Mouse (Mus musculus) lung, embryonic 16.5 days (tissue): ENCODE data around the gene Zfp472. TPM values are rescaled to one million over a fixed set of nuclear protein-coding genes. Genes with fewer than 3 reads are reported as not detected.

ENCODE experiments used
- ATAC-seq: fragments of 200-750 bp; cut with Nextera tagmentation; 2 replicates; pipeline ENCODE4 v1.8.0; 2017; ENCODE audit warnings: low read depth, mild to moderate bottlenecking, moderate library complexity
- H3K27ac ChIP-seq: fragments of 300-500 bp; sonication (generic); 2 replicates; pipeline ENCODE4 v1.5.1; 2014; ENCODE audit warnings: mild to moderate bottlenecking, control low read depth, low read length
- H3K27me3 ChIP-seq: fragments of 300-500 bp; sonication (generic); 2 replicates; pipeline ENCODE4 v1.6.1; 2014; ENCODE audit warnings: low read depth, low read length, mixed read lengths; ENCODE audit not compliant: control insufficient read depth, insufficient read depth
- H3K36me3 ChIP-seq: fragments of 300-500 bp; sonication (generic); 2 replicates; pipeline ENCODE4 v1.6.1; 2014; ENCODE audit warnings: low read length; ENCODE audit not compliant: control insufficient read depth, insufficient read depth
- H3K4me1 ChIP-seq: fragments of 300-500 bp; sonication (generic); replicated peaks from 2 replicates; pipeline ENCODE4 v1.6.1; 2014; ENCODE audit warnings: low read length, mixed read lengths; ENCODE audit not compliant: control insufficient read depth, insufficient read depth
- H3K4me2 ChIP-seq: fragments of 300-500 bp; sonication (generic); 2 replicates; pipeline ENCODE4 v1.6.1; 2014; ENCODE audit warnings: low read depth, low read length, control low read depth
- H3K4me3 ChIP-seq: fragments of 300-500 bp; sonication (generic); 2 replicates; pipeline ENCODE4 v1.5.1; 2014; ENCODE audit warnings: mild to moderate bottlenecking, low read length, control low read depth
- H3K9ac ChIP-seq: fragments of 300-500 bp; sonication (generic); 2 replicates; pipeline ENCODE4 v1.6.1; 2014; ENCODE audit warnings: low read length, control low read depth
- H3K9me3 ChIP-seq: fragments of 300-500 bp; sonication (generic); 2 replicates; pipeline ENCODE4 v1.6.1; 2016; ENCODE audit warnings: low read length; ENCODE audit not compliant: control insufficient read depth
- WGBS: fragments of 180-500 bp; shearing (Covaris S2); extraction: QIAGEN DNeasy Blood & Tissue Kit; methylation state at CpG from one replicate; pipeline ENCODE4 v1.1.7; 2014; 5-methylcytosine and 5-hydroxymethylcytosine counted together
- polyA plus RNA-seq: library from polyadenylated mRNA; unstranded; fragments of >200 nt; fragmentation: Nextera tagmentation; extraction: Ambion mirVana; gene quantifications from 2 replicates; pipeline ENCODE4 v1.2.1, GENCODE M21; 2015

The Zfp472 gene
- polyA plus RNA-seq, 1 experiment from 2014 or later, result 10.7 TPM

GRCm38 (mm10) chr17:32944402-32945035 is 21.1 kb upstream of the Zfp472 start:
- H3K27ac ChIP-seq, result no peak overlapping the region

GRCm38 (mm10) chr17:32946716-32947115 is 18.9 kb upstream of the Zfp472 start:
- peak; percentile 19; the same call in 1 of the 2 replicates for ATAC-seq
- Histone ChIP-seq H3K27ac (peak overlapping the region; percentile 73), H3K9ac (peak overlapping the region; percentile 80), H3K36me3 (no peaks in the 10 kb centered on the region), H3K4me3 (peak overlapping the region; percentile 70), H3K4me2 (peak overlapping the region; percentile 86), H3K9me3 (no peaks in the 10 kb centered on the region), H3K4me1 (peaks cover 13% of the 10 kb centered on the region), H3K27me3 (no peaks in the 10 kb centered on the region)
- 48% methylated on average over 9 of the region's 9 CpGs for WGBS

More at GRCm38 (mm10) chr17:32944402-32945035, 21.1 kb upstream of the Zfp472 start:
- no peak for ATAC-seq
- Histone ChIP-seq H3K9me3 (no peaks in the 10 kb centered on the region), H3K36me3 (no peaks in the 10 kb centered on the region), H3K4me3 (no peak overlapping the region), H3K4me2 (no peak overlapping the region), H3K9ac (no peak overlapping the region), H3K27me3 (no peaks in the 10 kb centered on the region), H3K4me1 (peaks cover 13% of the 10 kb centered on the region)
- 62% methylated on average over 3 of the region's 3 CpGs for WGBS

- Histone ChIP-seq H3K27ac (peak within 1 kb of the TSS; percentile 78), H3K9me3 (no peaks in the 10 kb centered on the region), H3K4me2 (peak within 1 kb of the TSS; percentile 86), H3K4me1 (peaks cover 13% of the 10 kb centered on the region), H3K36me3 (no peaks in the 10 kb centered on the region), H3K9ac (peak within 1 kb of the TSS; percentile 80), H3K4me3 (peak within 1 kb of the TSS; percentile 70), H3K27me3 (no peaks in the 10 kb centered on the region)
- 14% methylated on average over 12 of the region's 12 CpGs for WGBS
- ATAC-seq, result peak; percentile 99
These were observed 18.2 kb upstream of the Zfp472 start, which contains the start of gene Cyp4f13 for GRCm38 (mm10) chr17:32947215-32947914. TSS of gene Cyp4f13 (minus strand) at chr17:32947402.

- ATAC-seq, result no peak
- no peaks in the 10 kb centered on the region for H3K27me3 ChIP-seq
- peaks cover 13% of the 10 kb centered on the region for H3K4me1 ChIP-seq
- H3K4me2 ChIP-seq, result no peak overlapping the region
- H3K4me3 ChIP-seq, result no peak overlapping the region
- H3K9ac ChIP-seq, result no peak overlapping the region
- 72% methylated on average over 3 of the region's 3 CpGs for WGBS
- no peaks in the 10 kb centered on the region for H3K9me3 ChIP-seq
- H3K27ac ChIP-seq, result no peak overlapping the region
- H3K36me3 ChIP-seq, result no peaks in the 10 kb centered on the region
These were observed 15.5 kb upstream of the Zfp472 start for GRCm38 (mm10) chr17:32950136-32950535.

- Histone ChIP-seq H3K27ac (no peak overlapping the region), H3K4me1 (peaks cover 13% of the 10 kb centered on the region), H3K4me3 (no peak overlapping the region), H3K9me3 (no peaks in the 10 kb centered on the region), H3K9ac (no peak overlapping the region), H3K36me3 (no peaks in the 10 kb centered on the region), H3K4me2 (no peak overlapping the region), H3K27me3 (no peaks in the 10 kb centered on the region)
- ATAC-seq, result no peak
- 75% methylated on average over 11 of the region's 11 CpGs for WGBS
These were observed 14.6 kb upstream of the Zfp472 start for GRCm38 (mm10) chr17:32951006-32951405.

GRCm38 (mm10) chr17:32951441-32951840 is 14.2 kb upstream of the Zfp472 start:
- H3K9me3 ChIP-seq, result no peaks in the 10 kb centered on the region
- ATAC-seq, result no peak

GRCm38 (mm10) chr17:32965253-32965622 is 376 bp upstream of the Zfp472 start:
- H3K9ac ChIP-seq, result peak overlapping the region; percentile 83
- H3K4me2 ChIP-seq, result peak overlapping the region; percentile 91
- H3K4me1 ChIP-seq, result peaks cover 9% of the 10 kb centered on the region
- under 1% methylated on average over 14 of the region's 14 CpGs for WGBS
- no peaks in the 10 kb centered on the region for H3K9me3 ChIP-seq
- ATAC-seq, result peak; percentile 53; the same call in 1 of the 2 replicates
- H3K36me3 ChIP-seq, result no peaks in the 10 kb centered on the region
- peak overlapping the region; percentile 89 for H3K27ac ChIP-seq
- H3K27me3 ChIP-seq, result no peaks in the 10 kb centered on the region
- peak overlapping the region; percentile 79 for H3K4me3 ChIP-seq

More at GRCm38 (mm10) chr17:32951441-32951840, 14.2 kb upstream of the Zfp472 start:
- Histone ChIP-seq H3K27me3 (no peaks in the 10 kb centered on the region), H3K4me1 (peaks cover 9% of the 10 kb centered on the region), H3K9ac (no peak overlapping the region), H3K4me2 (no peak overlapping the region), H3K27ac (no peak overlapping the region), H3K36me3 (no peaks in the 10 kb centered on the region), H3K4me3 (no peak overlapping the region)
- WGBS, result 37% methylated on average over 16 of the region's 16 CpGs

- H3K4me1 ChIP-seq, result no peaks in the 10 kb centered on the region
- no peak overlapping the region for H3K27ac ChIP-seq
- H3K9ac ChIP-seq, result no peak overlapping the region
- peaks cover 23% of the 10 kb centered on the region for H3K36me3 ChIP-seq
- no peaks in the 10 kb centered on the region for H3K9me3 ChIP-seq
- no peak overlapping the region for H3K4me3 ChIP-seq
- 65% methylated on average over 4 of the region's 4 CpGs for WGBS
- H3K27me3 ChIP-seq, result no peaks in the 10 kb centered on the region
- no peak for ATAC-seq
- H3K4me2 ChIP-seq, result no peak overlapping the region
These were observed 15.7 kb downstream of the Zfp472 start for GRCm38 (mm10) chr17:32981361-32981760.

GRCm38 (mm10) chr17:32986301-32986700 is 20.7 kb downstream of the Zfp472 start:
- WGBS, result 72% methylated on average over 4 of the region's 4 CpGs
- Histone ChIP-seq H3K4me1 (no peaks in the 10 kb centered on the region), H3K4me2 (no peak overlapping the region), H3K9me3 (no peaks in the 10 kb centered on the region), H3K4me3 (no peak overlapping the region), H3K27ac (no peak overlapping the region), H3K36me3 (no peaks in the 10 kb centered on the region), H3K27me3 (no peaks in the 10 kb centered on the region), H3K9ac (no peak overlapping the region)
- no peak for ATAC-seq
